Mouse (Mus musculus) ES-E14 (cell line): ENCODE measurements around the gene Csrnp3.

Source experiments
- MAFK ChIP-seq: IDR thresholded peaks from 2 replicates; pipeline ENCODE4 v1.6.1; 2014; ENCODE audit warnings: mild to moderate bottlenecking, low read depth, low read length, inconsistent platforms; ENCODE audit not compliant: insufficient read depth
- ZC3H11A ChIP-seq: IDR thresholded peaks from 2 replicates; pipeline ENCODE4 v1.6.1; 2012; ENCODE audit warnings: low read depth, mild to moderate bottlenecking, inconsistent platforms, low read length, borderline replicate concordance

GRCm38 (mm10) chr2:66024837-66025236, 179.3 kb downstream of the Csrnp3 start:
- TF ChIP-seq MAFK (no peak), ZC3H11A (no peak)
